Mouse (Mus musculus) left cerebral cortex, postnatal 10 days (tissue): ENCODE data around the gene Wipf2. TPM values are rescaled to one million over a fixed set of nuclear protein-coding genes. Genes with fewer than 3 reads are reported as not detected.
"Not testable (repeated sequence)": the region's sequence is repeated elsewhere in the genome, so short reads cannot be mapped to it uniquely, and the experiment has no call there.

ENCODE experiments used
- DNase-seq, 2 experiments: peaks; one replicate each; pipeline ENCODE4 v3.0.0; 2021 to 2022; ENCODE audit warnings: low spot score in 2 of 2, mixed read lengths in 1 of 2; ENCODE audit errors: extremely low spot score in 1 of 2
- intact Hi-C: fragments of 180-260 bp; cut with DNase I; formaldehyde crosslinking; loops from one replicate; pipeline ENCODE4 v1.15.1; 2025
- total RNA-seq, 2 experiments: library from RNA; stranded (reverse); gene quantifications; 2 replicates each; pipeline ENCODE4 v1.2.3; 2021

Wipf2 gene
- total RNA-seq, 2 experiments from 2014 or later, result 28.5 to 29.6 TPM

GRCm38 (mm10) chr11:98902621-98903245 is 39.3 kb downstream of the Wipf2 start:
- intact Hi-C loops, result no loop called here
- no peak for DNase-seq

GRCm38 (mm10) chr11:98904577-98904976 is 41.1 kb downstream of the Wipf2 start:
- intact Hi-C loops, result no loop called here
- DNase-seq, result no peak

DNA sequence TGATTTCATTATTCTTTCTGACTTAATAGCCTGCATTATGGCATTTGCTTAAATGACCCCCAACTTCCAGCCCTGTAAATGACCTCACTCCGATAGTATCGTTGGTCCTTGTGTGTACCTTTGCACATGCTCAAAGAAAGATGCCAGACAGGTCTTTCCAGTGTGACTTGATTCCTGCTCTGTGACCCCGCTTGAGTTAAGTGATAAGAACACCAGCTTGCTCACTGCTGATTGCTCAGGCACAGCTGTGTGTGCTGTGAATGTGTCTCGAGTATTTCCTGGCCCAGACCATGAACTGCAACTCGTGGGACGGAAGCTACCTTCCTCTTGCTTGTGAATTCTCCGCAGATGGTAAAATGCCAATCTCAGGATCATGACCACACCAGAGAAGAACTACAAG is 41.6 kb downstream of the Wipf2 start:
- DNase-seq, result no peak
- intact Hi-C loops, result loop anchor here (5.0 kb wide), 1 partner anchor 43 kb away; the partner anchor contains the start of gene Wipf2

GRCm38 (mm10) chr11:98905583-98905982 is 42.1 kb downstream of the Wipf2 start:
- no peak for DNase-seq
- intact Hi-C loops, result loop anchor here (5.0 kb wide), 1 partner anchor 43 kb away; the partner anchor contains the start of gene Wipf2

GRCm38 (mm10) chr11:98907063-98907436 is 43.6 kb downstream of the Wipf2 start:
- DNase-seq, result no peak
- intact Hi-C loops, result loop anchor here (5.0 kb wide), 1 partner anchor 45 kb away; the partner anchor contains the start of gene Wipf2

DNA sequence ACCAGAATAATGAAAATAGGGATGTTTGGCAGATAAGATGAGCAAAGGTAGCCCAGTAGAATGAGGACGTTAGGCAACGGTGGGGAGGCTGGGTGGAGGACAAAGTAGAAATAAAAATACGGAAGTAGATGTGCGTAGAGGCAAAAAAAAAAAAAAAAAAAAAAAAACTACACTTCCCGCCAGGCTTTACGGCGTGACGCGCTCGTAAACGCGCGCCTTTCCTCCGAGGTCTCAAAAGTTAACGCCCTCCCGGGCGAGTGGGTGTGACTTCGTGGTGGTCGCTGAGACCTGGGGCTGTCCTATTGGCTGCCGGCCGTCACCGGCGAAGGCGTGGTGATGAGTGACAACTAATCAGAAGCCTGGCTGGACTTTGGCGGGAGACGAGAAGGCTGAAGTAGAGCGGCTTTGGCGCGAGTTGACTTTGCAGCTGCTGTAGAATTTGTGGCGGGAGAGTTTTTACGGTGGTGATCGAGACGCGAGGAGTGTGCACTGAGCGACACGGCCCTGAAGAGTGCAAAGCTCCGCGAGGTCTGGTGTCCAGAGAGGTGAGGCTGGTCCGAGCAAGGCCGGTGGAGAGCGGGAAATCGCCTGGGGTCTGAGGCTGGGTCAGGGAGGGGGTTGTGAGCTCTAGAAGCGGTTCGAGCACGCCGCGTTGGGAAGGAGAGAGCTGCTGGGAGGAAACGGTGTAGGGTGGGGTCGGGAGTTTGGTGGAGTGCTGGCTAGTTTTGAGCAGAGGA is 44.2 kb downstream of the Wipf2 start, which contains the start of gene Cdc6:
Cdc6 (plus strand) TSS at position 365 of the 737 bp plus-strand sequence.
- intact Hi-C loops, result loop anchor here (5.0 kb wide), 1 partner anchor 45 kb away; the partner anchor contains the start of gene Wipf2
- DNase-seq, result peak; percentile 95 to 99

DNA sequence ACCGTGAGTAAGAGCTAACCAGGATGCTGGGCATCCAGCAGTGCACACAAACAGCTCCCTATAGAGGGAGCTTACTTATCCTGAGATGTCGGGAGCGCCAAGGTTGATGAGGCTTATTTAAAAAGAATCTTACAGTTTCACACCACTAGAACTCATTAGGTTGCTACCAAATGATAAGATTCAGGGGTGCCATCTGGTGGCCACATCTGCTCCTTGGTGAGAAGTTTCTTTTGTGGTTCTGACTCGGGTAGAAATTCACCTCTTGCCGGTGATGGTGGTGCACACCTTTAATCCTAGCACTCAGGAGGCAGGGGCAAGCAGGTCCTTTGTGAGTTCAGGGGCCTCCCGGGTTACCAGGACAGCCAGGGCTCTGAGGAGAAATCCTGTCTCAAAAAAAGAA is 46.2 kb downstream of the Wipf2 start:
- intact Hi-C loops, result loop anchor here (5.0 kb wide), 2 partner anchors 47 to 207 kb away; partner anchors contain the start of genes Csf3 and Wipf2
- DNase-seq, result peak; percentile 69 to 80

DNA sequence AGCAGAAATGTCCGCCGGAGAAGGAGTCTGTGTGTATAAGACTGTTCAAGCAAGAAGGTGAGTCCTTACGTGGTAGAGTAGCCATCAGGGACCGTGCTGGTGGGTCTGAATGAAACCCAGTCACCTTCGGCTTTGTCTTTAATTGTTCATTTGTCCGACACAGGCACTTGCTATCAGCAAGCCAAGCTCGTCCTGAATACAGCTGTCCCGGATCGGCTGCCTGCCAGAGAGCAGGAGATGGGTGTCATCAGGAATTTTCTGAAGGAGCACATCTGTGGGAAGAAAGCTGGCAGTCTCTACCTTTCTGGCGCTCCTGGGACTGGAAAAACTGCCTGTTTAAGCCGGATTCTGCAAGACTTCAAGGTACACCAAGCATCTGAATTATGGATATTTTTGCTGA is 47.0 kb downstream of the Wipf2 start:
- no peak for DNase-seq
- intact Hi-C loops, result loop anchor here (5.0 kb wide), 1 partner anchor 208 kb away; the partner anchor contains the start of gene Csf3

DNA sequence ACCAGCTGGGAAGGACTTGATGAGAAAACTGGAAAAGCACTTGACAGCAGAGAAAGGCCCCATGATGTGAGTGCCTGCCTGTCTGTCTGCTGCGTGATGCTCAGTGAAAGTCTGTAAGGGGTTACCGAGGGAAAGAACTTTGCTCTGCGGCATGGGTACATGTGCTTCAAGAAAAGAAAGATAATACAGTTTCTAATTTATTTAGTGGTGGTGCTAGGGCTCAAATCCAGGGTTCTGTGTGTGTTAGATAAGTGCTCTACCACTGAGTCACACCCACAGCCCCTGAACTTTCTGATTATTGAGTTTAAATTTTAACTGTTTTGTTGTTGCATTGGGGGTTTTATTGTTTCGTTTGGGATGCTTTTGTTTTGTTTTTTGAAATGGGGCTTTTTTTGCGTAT is 48.1 kb downstream of the Wipf2 start:
- intact Hi-C loops, result loop anchor here (5.0 kb wide), 1 partner anchor 209 kb away; the partner anchor contains the start of gene Csf3
- DNase-seq, result no peak

- no peak for DNase-seq
- intact Hi-C loops, result loop anchor here (5.0 kb wide), 1 partner anchor 212 kb away; the partner anchor contains the start of gene Csf3
These were observed 50.8 kb downstream of the Wipf2 start for GRCm38 (mm10) chr11:98914196-98914595.

DNA sequence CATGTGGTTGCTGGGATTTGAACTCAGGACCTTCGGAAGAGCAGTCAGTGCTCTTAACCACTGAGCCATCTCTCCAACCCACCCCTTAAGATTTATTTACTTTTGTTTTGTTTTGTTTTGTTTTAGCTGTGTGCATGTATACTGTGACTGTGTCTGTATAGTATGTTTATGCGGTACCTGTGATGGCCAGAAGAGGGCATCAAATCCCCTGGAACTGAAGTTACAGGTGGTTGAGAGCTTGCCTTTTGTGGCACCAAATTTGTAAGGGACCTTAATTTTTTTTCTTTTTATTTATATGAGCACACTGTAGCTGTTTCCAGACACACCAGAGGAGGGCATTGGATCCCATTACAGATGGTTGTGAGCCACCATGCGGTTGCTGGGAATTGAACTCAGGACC is 52.9 kb downstream of the Wipf2 start:
- intact Hi-C loops, DNase-seq: not testable (repeated sequence)

DNA sequence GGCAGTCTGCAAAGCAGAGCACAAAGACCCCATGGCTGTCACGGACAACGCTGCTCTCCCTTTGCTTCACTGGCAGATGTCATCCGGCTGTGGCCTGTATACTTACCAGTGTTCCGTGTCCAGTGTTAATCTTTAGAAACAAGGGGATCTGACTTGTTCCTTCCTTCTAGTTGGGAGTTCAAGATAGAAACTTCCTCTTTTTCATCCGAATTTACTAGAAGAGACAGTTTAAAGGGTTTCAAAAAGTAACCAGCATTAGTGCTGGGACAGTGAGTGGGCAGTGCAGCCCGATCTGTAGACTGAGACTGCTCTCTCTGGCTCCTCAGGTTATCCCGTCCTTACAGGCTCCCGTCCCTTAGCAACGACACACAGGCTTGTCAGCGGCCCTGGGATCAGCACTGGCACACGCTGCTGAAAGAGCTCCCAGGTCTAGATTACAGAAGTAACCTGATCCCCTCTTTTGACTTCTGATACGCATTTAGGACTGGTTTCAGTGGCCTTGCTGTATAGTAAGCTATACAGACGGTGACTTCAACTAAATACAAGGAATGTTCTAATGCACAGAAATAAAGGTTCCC is 54.1 kb downstream of the Wipf2 start:
- intact Hi-C loops, result no loop called here
- no peak for DNase-seq

- DNase-seq, result peak in 1 of 2 experiments; percentile 57
- intact Hi-C loops, result no loop called here
These were observed 54.8 kb downstream of the Wipf2 start for GRCm38 (mm10) chr11:98918231-98918630.

GRCm38 (mm10) chr11:98919009-98919408 is 55.6 kb downstream of the Wipf2 start:
- intact Hi-C loops, result no loop called here
- DNase-seq, result no peak

DNA sequence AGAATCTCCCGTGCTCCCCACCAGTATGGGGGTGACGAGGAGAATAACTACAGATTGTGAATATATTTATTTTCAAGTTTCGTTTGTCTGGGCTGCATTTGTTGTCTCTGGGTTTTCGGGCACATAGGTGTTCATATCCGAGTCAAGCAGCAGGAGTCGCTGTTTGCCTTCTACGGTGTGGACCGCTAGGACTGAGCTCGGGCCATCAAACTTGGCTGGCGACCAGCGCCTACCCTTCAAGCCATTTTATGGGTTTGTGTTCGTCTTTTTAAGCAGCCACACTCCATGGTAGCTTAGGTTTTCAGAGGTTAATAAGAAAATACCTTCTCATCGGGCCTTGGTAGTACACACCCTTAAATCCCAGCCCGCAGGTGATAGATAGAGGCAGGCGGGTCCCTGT is 58.4 kb downstream of the Wipf2 start:
- intact Hi-C loops, result loop anchor here (1.0 to 10.0 kb wide), 2 partner anchors 50 to 233 kb away; partner anchors contain the start of gene Ccr7
- DNase-seq, result peak in 1 of 2 experiments; percentile 76

DNA sequence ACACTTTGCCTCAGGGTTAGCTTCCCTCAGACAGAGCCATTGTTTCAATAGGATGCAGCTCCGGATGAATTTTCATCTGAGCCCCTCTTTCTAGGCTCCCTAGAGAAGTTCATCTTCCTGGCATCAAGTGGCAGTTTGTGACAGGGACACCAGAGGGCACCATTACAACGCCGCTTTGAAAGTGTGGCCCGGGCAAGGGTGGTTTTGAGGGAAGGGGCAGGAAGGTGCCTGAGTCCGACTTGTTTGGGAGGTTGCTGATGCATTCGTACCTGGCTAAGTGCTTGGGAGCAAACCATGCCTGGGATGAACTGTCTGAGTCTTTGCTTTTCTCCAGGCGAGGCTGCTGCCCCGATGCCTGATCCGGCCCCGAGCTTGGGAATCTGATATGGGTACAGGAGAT is 58.9 kb downstream of the Wipf2 start:
- intact Hi-C loops, result loop anchor here (1.0 to 10.0 kb wide), 2 partner anchors 50 to 232 kb away; partner anchors contain the start of gene Ccr7
- peak in 1 of 2 experiments; percentile 63 for DNase-seq

DNA sequence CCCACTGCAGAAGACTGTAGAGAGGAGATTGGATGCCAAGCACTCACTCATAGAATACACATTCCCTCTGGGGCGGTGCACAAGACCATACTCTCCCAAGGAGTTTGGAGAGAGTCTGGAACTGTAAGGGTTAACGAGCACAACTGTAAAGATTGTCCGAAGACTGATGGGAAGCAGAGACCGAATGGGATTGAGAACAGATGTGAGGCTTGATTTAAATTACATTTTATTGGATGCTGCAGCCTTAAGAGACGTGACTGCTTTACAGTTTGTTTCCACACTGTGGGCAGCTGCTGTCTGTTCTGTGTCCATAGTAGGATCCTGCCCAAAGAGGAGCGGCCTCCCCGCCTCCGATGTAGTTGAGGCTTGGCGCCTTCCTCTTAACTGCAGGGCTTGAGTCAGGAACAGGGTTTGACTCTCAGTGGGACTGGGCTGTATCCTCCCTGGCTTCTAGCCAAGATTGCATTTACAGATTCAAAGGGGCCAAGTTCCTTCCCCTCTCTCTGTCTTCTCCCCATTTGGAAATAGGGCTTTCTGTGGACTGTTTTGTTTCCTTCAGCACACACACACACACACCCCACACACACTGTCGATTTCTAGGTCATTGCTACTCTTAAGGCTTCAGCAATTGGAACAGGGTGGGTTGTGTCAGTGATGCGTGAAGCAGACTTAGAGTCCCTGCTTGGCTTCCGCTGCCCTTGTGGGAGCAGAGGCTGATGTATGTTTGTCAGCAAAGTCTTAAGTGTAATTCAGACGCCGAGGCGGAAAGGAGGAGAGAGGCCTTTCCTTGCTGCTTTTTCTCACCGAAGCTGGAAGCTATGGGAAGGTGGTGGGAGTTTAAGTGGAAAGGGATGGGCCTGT is 59.6 kb downstream of the Wipf2 start:
- intact Hi-C loops, result loop anchor here (1.0 to 10.0 kb wide), 2 partner anchors 49 to 232 kb away; partner anchors contain the start of gene Ccr7
- DNase-seq, result peak in 1 of 2 experiments; percentile 34

DNA sequence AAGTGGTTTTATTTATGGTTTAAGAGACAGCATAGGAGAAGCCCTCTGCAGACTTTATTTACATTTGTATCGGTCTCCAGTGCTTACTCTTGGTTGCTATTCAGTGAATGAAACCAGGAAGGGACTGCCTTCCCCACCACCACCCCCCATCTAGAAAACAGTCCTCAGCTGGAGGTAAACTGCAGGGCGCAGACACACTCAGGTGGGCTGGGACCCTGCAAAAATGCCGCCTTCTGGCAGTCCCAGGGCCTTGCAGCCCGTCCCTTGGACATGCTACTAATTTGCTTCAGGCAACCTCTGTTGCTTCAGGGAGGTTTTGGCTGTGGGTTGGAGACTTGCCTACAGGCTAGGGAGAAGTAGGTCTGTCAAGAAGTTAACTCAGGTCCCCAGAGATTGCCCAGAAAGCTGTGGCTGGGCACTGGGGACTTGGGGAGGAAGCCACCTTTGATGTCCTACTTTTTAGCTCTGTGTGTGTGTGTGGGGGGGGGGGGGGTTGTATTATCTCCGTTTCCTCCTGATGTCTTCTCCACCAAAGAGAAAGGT is 61.3 kb downstream of the Wipf2 start:
- peak in 1 of 2 experiments; percentile 24 for DNase-seq
- intact Hi-C loops, result loop anchor here (10.0 kb wide), 1 partner anchor 230 kb away; the partner anchor contains the start of gene Ccr7
